Mouse (Mus musculus) testis, adult 2 months (tissue): ENCODE measurements at regions not wholly inside any gene's neighbourhood (a gene's known extent, or its start where the extent isn't known, plus 50 kb on each side); places are given as distances from the start of the nearest gene placed in this dataset.

Experiments used
- CTCF ChIP-seq: fragments of 200-500 bp; IDR thresholded peaks from 2 replicates; pipeline ENCODE4 v1.5.1; 2012; ENCODE audit warnings: low read depth, mild to moderate bottlenecking, inconsistent platforms, low read length, moderate library complexity; ENCODE audit not compliant: control insufficient read depth, insufficient read depth, insufficient replicate concordance
- POLR2A ChIP-seq: fragments of 200-500 bp; IDR thresholded peaks from 2 replicates; pipeline ENCODE4 v1.6.1; 2012; ENCODE audit warnings: low read depth, mild to moderate bottlenecking, inconsistent platforms, low read length, moderate library complexity; ENCODE audit not compliant: control insufficient read depth

GRCm38 (mm10) chr6:127351691-127352090, 94.9 kb upstream of the Parp11 start:
- TF ChIP-seq POLR2A = no peak
- TF ChIP-seq CTCF = no peak
